Mouse (Mus musculus): ENCODE data around the gene Rnaset2a.
"Not testable (repeated sequence)": the region's sequence is repeated elsewhere in the genome, so short reads cannot be mapped to it uniquely, and the experiment has no call there.

Rnaset2a gene

GRCm38 (mm10) chr17:8138116-8138515 lies 9.8 kb downstream of the Rnaset2a start:
- not testable (repeated sequence) for DNase-seq (ENCODE audit: low spot score in 2 of 2)

GRCm38 (mm10) chr17:8130849-8131248 lies 17.0 kb downstream of the Rnaset2a start:
- not testable (repeated sequence) for DNase-seq (ENCODE audit: low spot score in 2 of 2)

GRCm38 (mm10) chr17:8129578-8129977 lies 18.3 kb downstream of the Rnaset2a start:
- not testable (repeated sequence) for DNase-seq (ENCODE audit: low spot score in 2 of 2)

GRCm38 (mm10) chr17:8128326-8128993 lies 19.4 kb downstream of the Rnaset2a start:
- not testable (repeated sequence) for DNase-seq (ENCODE audit: low spot score in 2 of 2)

DNA sequence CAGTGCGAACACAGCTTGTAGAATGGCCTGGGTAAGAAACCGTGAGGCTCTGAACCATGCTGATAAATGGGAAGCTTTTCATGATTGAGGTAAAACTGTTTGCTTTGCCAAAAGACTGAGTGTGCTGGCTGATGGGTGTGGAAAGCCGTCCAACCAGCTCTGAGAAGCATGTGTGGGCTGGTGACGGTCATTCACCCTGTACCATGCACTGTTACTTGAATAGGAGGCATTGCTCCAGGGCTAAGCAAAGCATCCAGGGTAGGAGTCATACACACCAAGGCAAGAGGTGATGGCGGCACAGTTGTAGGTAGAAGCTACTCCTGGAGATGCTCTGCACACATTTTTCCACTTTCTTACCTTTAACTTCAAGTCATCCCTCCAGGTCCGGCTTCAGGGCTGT lies 23.3 kb downstream of the Rnaset2a start:
- not testable (repeated sequence) for DNase-seq (ENCODE audit: low spot score in 2 of 2)

DNA sequence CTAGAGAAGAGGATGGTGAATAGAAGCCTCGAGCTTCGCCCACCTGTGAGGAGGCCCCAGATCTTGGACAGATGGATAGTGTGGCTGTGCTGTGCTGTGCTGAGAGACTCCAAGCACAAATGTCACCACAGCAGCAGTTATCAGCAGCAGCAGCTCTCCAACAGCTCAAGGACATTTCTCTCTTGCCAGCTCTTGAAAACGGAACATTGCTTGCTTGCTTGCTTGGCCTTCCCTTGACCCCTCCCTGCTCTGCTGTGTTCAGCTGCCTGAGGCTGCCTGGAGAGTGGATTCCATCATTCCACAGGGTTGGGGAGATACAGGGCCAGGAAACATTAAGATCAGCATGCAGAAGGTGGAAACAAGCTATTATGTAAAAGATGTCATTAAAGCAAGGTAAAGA lies 24.9 kb downstream of the Rnaset2a start:
- DNase-seq (ENCODE audit: low spot score in 2 of 2), result not testable (repeated sequence)

GRCm38 (mm10) chr17:8116928-8117327 lies 31.0 kb downstream of the Rnaset2a start:
- DNase-seq (ENCODE audit: low spot score in 2 of 2), result not testable (repeated sequence)

- peak in 1 of 2 experiments; percentile 24 for DNase-seq (ENCODE audit: low spot score in 2 of 2)
Observed at GRCm38 (mm10) chr17:8116378-8116777, 31.5 kb downstream of the Rnaset2a start.

DNA sequence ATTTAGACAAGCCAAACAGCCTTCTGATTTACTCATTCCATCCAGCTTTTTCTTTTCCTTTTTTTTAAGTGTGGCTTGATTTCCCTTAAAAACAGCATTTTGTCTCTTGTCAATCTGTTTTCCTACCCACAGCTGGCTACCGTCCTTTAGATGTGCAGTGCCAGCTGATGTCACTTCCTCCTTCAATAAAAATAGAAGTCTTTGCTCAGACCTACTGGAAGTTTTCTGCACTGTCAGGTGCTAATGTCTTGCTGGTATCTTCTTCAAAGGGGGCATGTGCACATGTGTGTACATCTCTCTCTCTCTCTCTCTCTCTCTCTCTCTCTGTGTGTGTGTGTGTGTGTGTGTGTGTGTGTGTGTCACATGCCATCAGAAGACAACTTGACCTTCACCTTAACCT lies 35.7 kb downstream of the Rnaset2a start:
- DNase-seq (ENCODE audit: low spot score in 2 of 2), result not testable (repeated sequence)

GRCm38 (mm10) chr17:8101297-8101609 lies 46.6 kb downstream of the Rnaset2a start:
- not testable (repeated sequence) for DNase-seq (ENCODE audit: low spot score in 2 of 2)

DNA sequence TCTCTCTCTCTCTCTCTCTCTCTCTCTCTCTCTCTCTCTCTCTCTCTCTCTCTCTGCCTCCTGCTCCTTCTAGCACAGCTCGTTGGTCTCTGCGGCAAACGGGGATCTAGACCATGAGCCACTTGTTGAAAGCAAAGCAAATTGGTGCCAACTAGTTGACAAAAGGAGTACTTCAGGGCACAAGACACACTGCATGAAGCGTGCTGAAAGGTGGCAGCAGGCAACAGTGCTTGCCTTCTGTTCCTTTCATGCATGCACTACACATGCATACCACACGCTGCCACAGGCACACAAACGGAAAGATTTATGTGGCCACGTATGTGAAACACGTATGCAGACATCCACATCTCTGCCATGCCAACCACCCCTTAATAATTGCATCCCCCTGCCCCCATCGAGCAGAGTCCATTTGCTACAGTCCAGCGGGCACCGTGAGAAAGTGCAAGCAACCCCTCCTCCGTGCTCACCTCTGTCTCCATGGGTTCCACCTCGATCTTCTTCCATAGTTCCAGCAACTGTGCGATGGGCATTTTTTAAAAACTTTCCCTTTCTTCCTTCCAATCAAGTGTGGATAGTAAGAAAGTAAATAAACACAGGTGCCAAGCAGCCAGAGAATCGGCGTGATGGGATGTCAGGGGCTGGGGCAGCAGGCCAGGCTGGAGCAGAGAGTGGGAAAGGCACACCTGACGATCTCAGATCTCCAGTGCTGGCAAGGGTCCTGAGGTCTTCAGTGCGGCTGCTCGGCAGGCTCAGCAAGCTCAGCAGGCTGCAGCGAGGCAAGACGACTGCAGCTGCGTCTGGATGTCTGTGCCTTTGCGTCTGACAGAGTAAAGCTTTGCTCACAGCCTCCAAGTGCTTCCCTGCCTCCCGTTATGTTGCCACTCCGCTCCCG lies 47.2 kb downstream of the Rnaset2a start:
- DNase-seq (ENCODE audit: low spot score in 2 of 2), result peak in 1 of 2 experiments; percentile 32

DNA sequence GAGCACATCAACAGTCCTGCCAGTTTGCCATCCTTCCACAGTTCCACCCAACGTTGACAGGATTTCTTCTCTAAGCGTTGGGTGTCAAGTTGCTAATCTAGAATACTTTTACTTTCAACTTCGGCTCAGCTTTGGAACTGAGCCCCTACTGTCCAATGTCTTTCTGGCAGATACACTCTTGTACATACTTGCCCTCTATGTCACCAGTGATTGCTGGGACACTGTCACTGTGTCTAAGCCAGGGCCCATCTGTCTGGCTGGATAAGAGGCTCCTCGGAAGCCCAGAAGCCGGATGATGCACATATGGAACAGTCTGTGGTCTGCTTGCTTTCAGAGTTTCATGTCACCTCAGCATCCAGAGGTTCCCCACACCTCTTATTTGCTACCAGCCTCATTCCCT lies 51.7 kb downstream of the Rnaset2a start:
- DNase-seq (ENCODE audit: low spot score in 2 of 2), result not testable (repeated sequence)

- DNase-seq (ENCODE audit: low spot score in 2 of 2), result not testable (repeated sequence)
Observed at GRCm38 (mm10) chr17:8095653-8096052, 52.2 kb downstream of the Rnaset2a start.

DNA sequence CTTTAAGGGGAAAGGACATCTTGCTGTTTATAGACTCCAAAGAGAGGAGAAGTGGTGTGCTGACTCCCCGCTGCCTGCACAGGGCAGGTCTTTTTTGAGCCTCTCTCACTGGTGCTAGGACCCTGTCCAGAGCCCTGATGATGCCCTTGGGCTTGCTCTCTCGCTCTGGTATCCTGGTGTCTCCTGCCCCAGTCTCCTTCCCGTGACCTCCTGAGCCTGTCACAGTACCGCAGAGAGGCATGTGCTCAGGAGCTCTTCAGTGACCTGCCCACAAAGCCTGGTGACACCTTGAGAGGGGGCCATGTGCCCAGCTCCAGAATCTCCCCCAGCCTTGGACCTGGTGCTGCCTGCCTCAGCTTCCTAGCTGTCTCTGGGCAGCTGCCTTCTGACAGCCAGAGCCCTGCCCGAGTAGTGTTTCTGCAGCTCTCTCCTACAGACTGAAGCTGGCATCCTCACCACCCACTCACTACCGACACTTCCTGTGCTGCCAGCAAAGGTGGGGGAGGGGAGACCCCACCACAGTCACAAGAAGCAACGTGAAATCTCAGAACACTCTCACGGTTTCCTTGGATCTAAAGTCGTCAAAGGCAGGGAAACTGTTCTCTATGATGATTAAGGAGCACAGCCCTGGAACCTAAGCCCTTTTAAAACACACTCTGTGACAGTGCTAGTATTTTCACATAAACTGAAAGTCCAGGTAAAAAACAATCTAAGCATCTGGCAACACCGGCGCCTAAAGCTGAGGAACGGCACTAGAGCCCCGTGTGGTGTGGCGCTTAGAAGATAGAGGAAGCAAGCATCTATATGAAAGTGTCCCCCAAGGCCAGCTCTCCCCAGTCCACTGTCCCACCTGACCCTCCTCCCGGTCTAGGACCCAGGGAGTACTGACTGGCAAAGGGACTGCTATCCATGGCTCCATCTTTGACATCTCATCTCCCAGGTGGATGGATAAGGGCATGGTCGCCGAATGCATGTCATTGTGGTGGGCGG lies 55.1 kb downstream of the Rnaset2a start:
- DNase-seq (ENCODE audit: low spot score in 2 of 2), result not testable (repeated sequence)

DNA sequence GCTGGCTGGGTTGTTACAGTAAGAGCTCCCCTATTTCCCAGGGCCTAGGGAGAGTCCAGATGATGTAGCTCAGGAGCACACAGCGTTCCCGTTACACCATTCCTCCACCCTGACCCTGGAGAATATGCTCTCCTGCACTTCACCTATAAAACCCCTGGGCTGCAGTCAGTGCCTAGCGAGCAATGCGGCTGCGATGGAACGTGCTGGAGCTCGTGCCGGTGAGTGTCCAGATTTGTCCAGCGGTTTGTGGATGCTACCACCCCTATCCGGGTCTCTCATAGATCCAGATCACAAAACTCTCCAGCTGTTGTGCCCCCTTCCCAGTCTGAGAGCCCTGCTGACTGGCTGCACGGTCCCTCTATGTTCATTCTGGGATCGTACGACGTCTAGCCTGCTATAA lies 56.6 kb downstream of the Rnaset2a start:
- not testable (repeated sequence) for DNase-seq (ENCODE audit: low spot score in 2 of 2)

GRCm38 (mm10) chr17:8069847-8070246 lies 78.0 kb downstream of the Rnaset2a start:
- DNase-seq (ENCODE audit: low spot score in 2 of 2), result not testable (repeated sequence)

Measured in right cerebral cortex, postnatal 10 days (tissue).